Mouse (Mus musculus) erythroblast, embryonic 14.5 days (primary cell): ENCODE measurements around the gene Gm12166.

Experiments
- GATA1 ChIP-seq: IDR thresholded peaks from 2 replicates; pipeline ENCODE4 v1.6.1; 2012; ENCODE audit warnings: low read length, inconsistent platforms, mixed read lengths
- TAL1 ChIP-seq: IDR thresholded peaks from 3 replicates; pipeline ENCODE4 v1.6.1; 2012; ENCODE audit warnings: low read length, inconsistent platforms, mixed read lengths

DNA sequence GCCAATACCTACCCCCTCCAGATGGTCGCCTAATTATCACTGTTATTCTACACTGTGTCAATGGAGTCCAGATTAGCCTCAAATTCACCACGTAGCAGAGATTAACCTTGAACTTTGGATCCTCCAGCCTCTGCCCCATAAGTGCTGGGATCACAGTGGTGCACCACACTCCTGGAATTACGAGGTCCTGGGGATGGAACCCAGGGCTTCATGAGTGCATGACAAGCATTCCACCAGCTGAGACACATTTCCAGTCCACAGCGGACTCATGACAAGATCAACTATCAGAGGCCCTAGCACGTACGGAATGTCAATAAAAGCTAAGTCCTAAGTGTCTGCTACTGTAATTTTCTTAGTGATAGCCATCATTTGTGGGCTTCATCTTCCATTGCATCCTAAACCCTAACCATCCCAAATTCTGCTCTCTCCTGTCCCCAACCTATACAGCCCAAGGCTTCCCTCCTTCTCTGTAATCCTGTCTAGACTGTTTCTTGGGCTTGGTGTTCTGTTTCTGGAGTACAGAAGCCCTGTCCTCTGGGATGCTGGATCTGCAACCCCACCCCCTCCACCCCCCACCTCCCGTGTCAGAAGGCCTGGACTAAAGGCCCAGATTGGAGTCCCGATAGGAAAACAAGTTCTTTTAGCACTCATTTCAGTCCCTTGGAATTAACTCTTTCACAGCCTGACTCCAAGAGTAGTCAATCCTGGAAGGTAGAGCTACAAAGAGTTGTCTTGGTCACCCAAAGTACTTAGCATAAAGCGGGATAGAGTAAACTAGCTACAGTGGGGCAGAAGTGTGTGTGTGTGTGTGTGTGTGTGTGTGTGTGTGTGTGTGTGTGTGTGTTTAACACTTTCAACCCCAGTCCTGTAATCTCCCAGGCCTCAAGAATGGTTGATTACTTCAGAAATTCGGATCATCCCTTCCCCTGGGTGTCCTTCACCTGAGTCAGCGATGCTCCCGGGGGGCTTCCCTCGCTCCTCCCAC lies 3.1 kb upstream of the Gm12166 start:
- TF ChIP-seq GATA1: no peak
- TF ChIP-seq TAL1: no peak
